Comparison of ENCODE assay signal across 13 mouse cellular contexts in genomic region chr16:37780911-37781310, GRCm38 (mm10). TPM values are rescaled to one million over a fixed set of nuclear protein-coding genes. Genes with fewer than 3 reads are reported as not detected.
DNase-seq lines count a peak whose midpoint lies in the region; ATAC-seq and TF ChIP-seq lines count a peak whose summit lies in the region.
"Had no signal": no experiment of that assay in that cellular context is flagged by ENCODE, and none has a peak within 500 bp of the region (broad histone marks: within the 10 kb centered on the region; RNA-seq: fewer than 3 reads in every experiment).

No protein-coding gene starts in this region.

- 53% methylated on average over 3 of the region's 3 CpGs for WGBS in kidney, postnatal 0 days
- 57% methylated on average over 3 of the region's 3 CpGs for WGBS in limb, embryonic 15.5 days

- peaks cover 19% of the 10 kb centered on the region; the same call in 1 of the 2 replicates for H3K4me1 ChIP-seq in kidney, postnatal 0 days (replicated peaks; ENCODE audit: insufficient read depth, low read length)
- peaks cover 44% of the 10 kb centered on the region for H3K4me1 ChIP-seq in G1E (ENCODE audit: insufficient read depth, low read depth, low read length)
- peaks cover 50% of the 10 kb centered on the region for H3K4me1 ChIP-seq in limb, embryonic 15.5 days

- no peak overlapping the region for H3K9ac ChIP-seq in kidney, postnatal 0 days (ENCODE audit: low read depth, low read length)
- no peak overlapping the region for H3K9ac ChIP-seq in limb, embryonic 15.5 days
- H3K9ac ChIP-seq: liver, postnatal 0 days had no signal

- no peak for TF ChIP-seq CTCF in gastrocnemius, adult 2 months (IDR thresholded peaks at IDR 0.05)
- TF ChIP-seq CTCF in kidney, postnatal 0 days (IDR thresholded peaks at IDR 0.05; ENCODE audit: low read depth): no peak
- no peak for TF ChIP-seq CTCF in G1E (IDR thresholded peaks at IDR 0.05; ENCODE audit: low read depth, low read length)

- DNase-seq in gastrocnemius, adult 2 months: no peak
- no peak for DNase-seq in gastrocnemius, postnatal 25 days
- DNase-seq in kidney, postnatal 0 days (ENCODE audit: low spot score): no peak
- no peak for DNase-seq in kidney, postnatal 10 days
- no peak for DNase-seq in G1E (ENCODE audit: low spot score)
- no peak for DNase-seq in thymus, postnatal 10 days (ENCODE audit: low spot score in 2 of 2)
- no peak for DNase-seq in adrenal gland, postnatal 14 days
- DNase-seq: kidney, postnatal 4 days; liver, postnatal 0 days; retina, postnatal 1 day had no signal

- no peaks in the 10 kb centered on the region for H3K9me3 ChIP-seq in kidney, postnatal 0 days (replicated peaks; ENCODE audit: low read length)
- no peaks in the 10 kb centered on the region for H3K9me3 ChIP-seq in G1E (replicated peaks)
- no peaks in the 10 kb centered on the region for H3K9me3 ChIP-seq in limb, embryonic 15.5 days

- H3K27ac ChIP-seq in gastrocnemius, adult 2 months: peak overlapping the region; percentile 88
- H3K27ac ChIP-seq in kidney, postnatal 0 days: peak overlapping the region; percentile 57
- H3K27ac ChIP-seq in limb, embryonic 15.5 days: no peak overlapping the region

- peak overlapping the region; percentile 71 for H3K4me2 ChIP-seq in kidney, postnatal 0 days (ENCODE audit: low read length)
- H3K4me2 ChIP-seq in limb, embryonic 15.5 days: peak overlapping the region; percentile 61

- H3K4me3 ChIP-seq in gastrocnemius, adult 2 months: peak overlapping the region; percentile 91
- no peak overlapping the region for H3K4me3 ChIP-seq in kidney, postnatal 0 days (replicated peaks; ENCODE audit: low read depth, low read length)
- H3K4me3 ChIP-seq in G1E (ENCODE audit: low read depth, low read length): peak overlapping the region; percentile 59; the same call in 1 of the 2 replicates
- H3K4me3 ChIP-seq in limb, embryonic 15.5 days: no peak overlapping the region

- ATAC-seq in kidney, postnatal 0 days (replicated peaks; ENCODE audit: low FRiP score, low read depth): no peak
- ATAC-seq in G1E (ENCODE audit: extremely low read depth, insufficient number of reproducible peaks, low FRiP score, poor library complexity, severe bottlenecking): no peak
- ATAC-seq in limb, embryonic 15.5 days (ENCODE audit: insufficient number of reproducible peaks, low FRiP score, low TSS enrichment, low read depth): no peak
- ATAC-seq: CD4-positive, CD25-positive, alpha-beta regulatory T cell, adult 4 months; liver, postnatal 0 days had no signal

- intact Hi-C loops in gastrocnemius, adult 2 months (cut with DNase I): no loop called here

- H3K36me3 ChIP-seq in kidney, postnatal 0 days (ENCODE audit: insufficient read depth, low read length): peaks cover 20% of the 10 kb centered on the region
- H3K36me3 ChIP-seq in G1E (replicated peaks): peaks cover 3% of the 10 kb centered on the region
- H3K36me3 ChIP-seq in limb, embryonic 15.5 days: peaks cover 20% of the 10 kb centered on the region

- no peaks in the 10 kb centered on the region for H3K27me3 ChIP-seq in kidney, postnatal 0 days (ENCODE audit: insufficient read depth, low read length)
- H3K27me3 ChIP-seq in G1E (ENCODE audit: insufficient read depth, low read length): peaks cover 20% of the 10 kb centered on the region
- H3K27me3 ChIP-seq in limb, embryonic 15.5 days: no peaks in the 10 kb centered on the region

RNA-seq across cellular contexts. Expression of gene Fstl1, which starts 4.2 kb away (rescaled TPM):
- 10 to 100 TPM; 30.2 to 54.1 TPM for total RNA-seq in gastrocnemius, adult 2 months (2021)
- 100 to 1,000 TPM in 1 of 2 experiments, 10 to 100 TPM in 1; 90.0 to 135 TPM for total RNA-seq in gastrocnemius, postnatal 25 days (2021)
- polyA plus RNA-seq in kidney, postnatal 0 days (2015; fragmentation: Nextera tagmentation; extraction: Ambion mirVana): 641 and 681 TPM in 2 replicates
- total RNA-seq in G1E (2014; fragmentation: Nextera tagmentation) (2.9 and 4.8 TPM in 2 replicates), G1E (2017) (6.5 and 7.4 TPM in 2 replicates)
- 0.67 and 0.68 TPM in 2 replicates for polyA plus RNA-seq in G1E (2012)
- 835 and 854 TPM in 2 replicates for polyA plus RNA-seq in limb, embryonic 15.5 days (2015; fragmentation: Nextera tagmentation; extraction: Ambion mirVana)
- total RNA-seq in adrenal gland, postnatal 14 days (2021): 120 and 144 TPM in 2 replicates
- total RNA-seq: monocyte, adult 5-6 weeks had no signal

Comparison
In these comparisons a context has a peak if more than half of its experiments do, and no peak if none do; other contexts are left out.
1. H3K4me3 ChIP-seq: peak in gastrocnemius, adult 2 months (single experiment) and G1E (single experiment); none in kidney, postnatal 0 days (single experiment) and limb, embryonic 15.5 days (single experiment).